Mouse (Mus musculus) R1 (cell line): ENCODE measurements at regions not wholly inside any gene's neighbourhood (a gene's known extent, or its start where the extent isn't known, plus 50 kb on each side); places are given as distances from the start of the nearest gene placed in this dataset.

Source experiments
- DNase-seq: peaks from one replicate; pipeline ENCODE4 v3.0.0-alpha.2; 2018; ENCODE audit warnings: low read depth, low spot score

DNA sequence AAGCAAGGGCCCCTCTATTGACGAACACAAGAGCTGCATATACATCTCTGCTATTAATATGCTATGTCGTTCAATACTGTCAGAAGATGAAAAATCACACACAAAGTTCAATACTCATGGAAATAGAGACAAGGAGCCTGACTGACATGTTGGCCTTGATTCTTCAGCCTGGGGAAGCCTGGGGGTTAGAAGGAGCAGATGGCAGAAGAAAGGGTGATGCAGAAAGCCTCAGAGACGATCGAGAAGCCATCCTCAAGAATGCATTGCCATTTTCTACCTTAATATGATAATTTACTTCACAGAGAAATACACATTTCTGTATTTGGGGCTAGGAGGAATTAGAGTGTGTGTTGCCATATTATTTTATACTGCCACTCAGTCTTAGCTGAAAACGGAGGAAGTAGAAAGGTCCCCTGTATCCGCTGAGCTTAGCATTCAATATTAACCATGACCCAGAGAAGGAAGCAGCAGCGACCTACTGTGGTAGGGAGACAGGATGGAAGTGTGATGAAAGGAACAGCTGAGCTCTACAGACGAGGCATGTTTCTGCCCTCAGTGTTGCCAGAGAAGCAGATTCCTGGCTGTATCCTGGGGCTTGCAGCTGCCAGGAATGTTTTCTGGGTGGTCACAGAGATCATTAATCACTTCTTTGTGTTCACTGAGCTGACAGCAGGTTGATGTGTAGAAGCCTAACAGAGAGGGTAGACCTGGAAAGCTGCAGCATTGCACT is 105.2 kb downstream of the Lrig3 start:
- no peak for DNase-seq

DNA sequence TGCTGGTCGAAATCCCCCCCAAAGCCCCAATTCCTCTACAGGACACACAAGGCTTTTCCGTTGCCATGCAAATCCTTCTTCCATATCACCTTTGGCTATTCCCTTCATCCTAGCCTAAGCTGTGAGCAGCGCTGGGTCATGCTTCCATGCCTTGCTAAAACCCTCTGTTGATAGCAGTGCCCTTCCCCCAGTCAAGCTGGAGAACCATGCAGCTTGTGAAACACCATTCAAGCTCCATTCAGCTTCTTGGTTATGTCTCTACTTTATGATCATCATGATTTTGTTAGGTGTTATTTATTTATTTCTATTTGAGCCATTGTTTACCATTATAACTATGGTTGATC is 105.7 kb downstream of the Lrig3 start:
- DNase-seq = no peak

DNA sequence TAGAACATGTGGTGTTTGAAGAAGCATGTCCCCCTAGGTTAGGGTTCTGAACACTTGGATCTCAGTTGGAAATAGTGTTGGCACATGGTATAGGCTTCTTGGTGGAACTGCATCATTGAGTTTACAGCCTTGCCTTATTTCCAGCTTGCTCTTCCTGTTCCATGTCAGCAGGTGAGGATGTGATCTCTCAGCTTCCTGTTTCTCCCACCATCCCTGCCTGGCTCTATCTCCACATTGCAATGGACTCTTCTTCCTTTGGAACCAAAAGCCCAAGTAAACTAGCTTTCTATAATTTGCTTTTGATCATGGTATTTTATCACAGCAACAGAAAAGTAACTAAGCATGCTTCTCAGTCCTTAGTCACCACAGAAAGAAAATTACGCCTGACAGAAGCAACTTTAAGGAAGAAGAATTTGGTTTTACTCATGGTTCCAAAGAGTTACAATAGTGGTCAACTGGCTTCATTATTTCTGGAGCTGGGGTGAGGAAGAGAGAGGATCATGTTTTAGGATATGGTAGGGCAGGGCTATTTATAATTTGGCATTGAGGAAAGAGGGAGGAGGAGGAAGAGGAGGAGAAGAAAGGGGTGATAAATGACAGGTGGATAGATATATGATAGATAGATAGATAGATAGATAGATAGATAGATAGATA is 111.5 kb downstream of the Lrig3 start:
- DNase-seq = no peak

- DNase-seq = peak; percentile 8
These were observed 116.6 kb downstream of the Lrig3 start for GRCm38 (mm10) chr10:126082576-126082975.

DNA sequence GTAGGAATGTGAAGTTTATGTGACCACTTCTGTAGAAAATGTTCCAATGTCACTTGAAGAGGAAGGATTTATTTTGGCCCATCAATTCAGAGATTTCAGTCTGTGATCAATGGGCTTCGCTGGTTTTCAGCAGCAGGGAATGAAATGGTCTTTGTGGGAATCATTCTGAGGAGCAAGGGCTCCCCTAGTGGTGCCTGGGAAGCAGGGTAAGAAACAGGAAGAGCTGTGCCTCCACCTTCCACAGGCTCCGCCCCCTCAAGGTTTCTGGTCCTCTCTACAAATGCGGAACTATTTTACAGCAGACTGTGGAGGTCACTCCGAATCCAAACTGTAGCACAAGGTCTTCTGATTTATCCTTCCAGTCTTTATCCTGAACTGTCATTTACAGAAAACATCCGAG is 120.7 kb downstream of the Lrig3 start:
- peak; percentile 87 for DNase-seq

GRCm38 (mm10) chr10:126094238-126094880 is 128.4 kb downstream of the Lrig3 start:
- DNase-seq = peak; percentile 16

DNA sequence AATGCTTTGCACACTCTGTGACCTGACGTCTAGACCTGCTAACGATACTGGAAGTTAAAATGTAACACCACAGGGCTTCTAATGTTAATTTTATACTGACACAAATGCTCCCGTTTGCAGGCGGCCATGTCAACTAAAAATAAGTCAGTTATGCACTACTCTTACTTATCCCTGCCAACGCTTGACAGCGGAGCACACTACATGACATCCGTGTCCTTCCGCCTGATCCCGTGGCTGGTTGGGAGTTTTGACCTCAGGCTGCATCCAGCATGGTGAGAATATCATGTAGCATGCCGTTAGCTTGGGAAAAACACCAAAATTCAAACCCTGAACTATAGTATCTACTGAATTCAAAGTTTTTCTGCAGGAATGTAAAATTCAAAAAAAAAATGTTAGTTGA is 131.9 kb downstream of the Lrig3 start:
- no peak for DNase-seq

DNA sequence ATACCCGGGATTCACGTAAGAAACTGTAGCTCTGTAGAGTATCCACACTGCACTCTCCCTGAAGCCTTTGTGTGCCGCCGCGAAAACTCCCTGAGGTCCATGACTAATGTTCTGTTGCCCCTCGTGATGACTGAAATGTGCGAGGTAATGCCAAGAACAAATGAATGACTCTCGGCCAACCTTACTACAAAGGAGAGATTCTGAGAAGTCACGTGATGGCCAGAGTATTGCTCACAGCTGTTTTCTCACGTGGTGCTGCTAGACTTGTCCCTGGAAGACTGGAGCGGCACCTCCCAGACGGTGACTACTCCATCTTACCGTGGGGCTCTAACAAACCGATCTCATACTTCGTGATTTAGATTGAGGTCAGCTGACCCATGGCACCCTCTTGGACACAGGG is 136.9 kb downstream of the Lrig3 start:
- DNase-seq = peak; percentile 3

- DNase-seq = no peak
These were observed 147.1 kb downstream of the Lrig3 start for GRCm38 (mm10) chr10:126113106-126113505.

- DNase-seq = no peak
These were observed 149.4 kb downstream of the Lrig3 start for GRCm38 (mm10) chr10:126115386-126115785.

- DNase-seq = no peak
These were observed 155.7 kb downstream of the Lrig3 start for GRCm38 (mm10) chr10:126121626-126122025.

GRCm38 (mm10) chr10:126122504-126122903 is 156.5 kb downstream of the Lrig3 start:
- DNase-seq = no peak

- no peak for DNase-seq
These were observed 167.2 kb downstream of the Lrig3 start for GRCm38 (mm10) chr10:126133188-126133587.

- no peak for DNase-seq
These were observed 168.0 kb downstream of the Lrig3 start for GRCm38 (mm10) chr10:126133957-126134356.

DNA sequence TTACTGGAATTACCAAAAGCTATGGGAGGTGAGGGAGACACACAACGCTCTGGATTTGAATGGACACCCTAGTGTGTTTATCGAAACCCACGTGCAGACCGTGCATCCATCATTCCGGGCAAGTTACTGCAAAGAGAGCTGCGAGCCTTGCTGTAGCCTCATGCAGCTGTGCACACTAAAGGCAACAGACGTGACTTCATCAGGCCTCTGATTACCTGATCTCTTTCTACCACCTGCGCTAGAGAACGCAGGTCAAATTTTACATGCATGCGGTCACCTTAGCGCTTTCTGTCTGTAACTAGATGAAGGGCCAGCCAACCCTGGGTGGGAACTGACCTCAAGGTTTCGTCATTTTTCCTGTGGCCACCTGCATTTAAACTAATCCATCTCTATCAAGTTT is 172.6 kb downstream of the Lrig3 start:
- DNase-seq = no peak

DNA sequence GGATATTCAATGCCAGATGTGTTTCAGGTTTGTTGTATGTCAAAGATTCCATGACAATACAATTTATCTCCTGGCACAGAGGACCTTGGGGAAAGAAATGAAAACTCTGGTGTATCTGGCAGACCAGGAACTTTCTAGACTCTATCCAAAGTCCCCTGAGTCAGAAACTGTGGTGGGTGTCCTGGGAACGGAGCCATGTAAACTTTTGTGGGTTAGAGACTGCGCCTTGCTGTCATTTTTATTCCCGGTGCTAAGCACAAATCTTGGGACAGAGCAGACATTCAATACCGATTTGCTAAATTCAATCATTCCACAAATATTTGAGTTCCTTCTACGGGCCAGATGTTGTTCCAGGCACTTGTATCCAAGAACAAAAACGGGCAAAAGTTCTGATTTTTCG is 175.6 kb downstream of the Lrig3 start:
- DNase-seq = no peak

- DNase-seq = peak; percentile 25
These were observed 177.9 kb downstream of the Lrig3 start for GRCm38 (mm10) chr10:126143833-126144232.

DNA sequence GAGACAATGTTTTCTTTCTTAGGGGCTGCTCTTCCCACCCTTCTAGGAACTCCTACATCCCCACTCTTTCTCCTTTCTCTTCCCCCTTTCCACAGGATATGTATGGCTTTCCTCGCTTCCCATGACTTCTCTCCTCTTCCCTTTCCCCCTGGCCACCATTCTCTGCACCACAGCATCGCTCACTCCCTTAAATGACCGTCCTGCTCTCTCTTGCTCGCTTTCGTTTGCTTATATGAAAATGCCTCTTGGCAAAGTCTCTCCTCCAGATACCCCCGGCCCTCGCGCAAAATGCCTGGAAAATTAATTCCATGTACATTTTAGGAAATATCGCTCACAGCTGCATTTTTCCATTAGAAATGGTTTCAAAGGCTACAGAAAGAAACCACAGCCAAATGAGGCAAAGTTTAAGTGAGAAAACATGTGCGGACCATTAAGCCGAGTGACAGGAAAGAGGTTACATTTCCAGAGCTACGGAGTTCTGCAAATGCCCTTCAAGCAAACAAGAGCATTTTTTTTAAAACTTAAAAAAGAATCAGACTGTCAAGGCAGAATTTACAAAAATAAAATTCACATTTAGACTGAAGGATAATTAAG is 178.7 kb downstream of the Lrig3 start:
- no peak for DNase-seq

DNA sequence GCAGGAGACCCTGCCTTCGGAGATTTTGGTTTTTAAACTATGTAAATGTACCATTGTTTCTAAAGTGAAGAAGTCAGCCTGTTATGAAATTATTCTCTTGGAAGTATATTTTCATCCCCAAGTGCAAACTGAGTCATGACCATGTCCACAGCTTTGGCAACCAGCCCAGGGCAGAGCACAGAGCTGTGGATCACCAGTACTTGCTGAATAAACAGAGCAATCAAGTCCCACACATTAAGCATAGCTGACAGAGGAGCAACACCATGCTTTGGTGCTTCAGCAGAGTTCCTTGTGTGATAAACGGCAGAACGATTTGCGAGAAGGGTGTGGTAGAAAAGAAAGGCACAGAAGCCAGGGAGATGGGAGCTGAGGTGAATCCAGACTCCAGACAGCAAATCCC is 191.3 kb downstream of the Lrig3 start:
- no peak for DNase-seq

GRCm38 (mm10) chr10:126165215-126165614 is 199.2 kb downstream of the Lrig3 start:
- no peak for DNase-seq

DNA sequence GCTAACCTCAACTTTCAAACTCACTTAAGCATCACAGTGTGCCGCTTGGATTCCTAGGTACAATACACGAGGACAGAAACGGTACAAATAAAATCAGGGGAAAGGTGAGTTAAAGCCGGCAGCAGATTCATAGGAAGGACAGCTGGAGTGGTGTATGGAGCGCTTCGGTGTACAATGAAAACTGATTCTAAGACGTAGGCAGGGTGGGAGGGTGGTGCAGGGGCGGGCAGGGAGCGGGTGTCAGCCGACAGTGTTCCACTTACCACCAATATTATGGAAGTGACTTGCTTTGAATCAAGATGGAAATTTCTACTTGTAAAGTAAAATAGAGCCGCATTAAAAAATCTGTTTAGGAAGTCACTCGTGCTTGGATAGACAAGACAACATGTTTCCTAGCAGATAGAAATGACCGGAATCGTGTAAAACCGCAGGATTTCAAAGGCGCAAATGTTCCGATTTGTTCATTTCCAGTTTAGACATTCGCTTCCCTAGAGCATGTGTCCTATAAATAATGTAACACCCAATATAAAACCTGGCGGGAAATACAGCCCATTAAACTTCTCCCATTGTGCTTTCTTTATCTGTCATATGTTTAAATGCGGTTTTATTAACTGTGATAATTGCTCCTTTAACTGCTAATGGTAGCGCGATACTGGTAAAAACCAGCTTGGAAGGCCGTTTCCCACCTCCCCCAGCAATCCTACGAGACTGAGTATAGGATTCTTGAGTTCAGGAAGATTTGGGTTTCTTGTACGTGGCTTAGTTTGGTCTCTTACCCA is 203.3 kb downstream of the Lrig3 start:
- no peak for DNase-seq

DNA sequence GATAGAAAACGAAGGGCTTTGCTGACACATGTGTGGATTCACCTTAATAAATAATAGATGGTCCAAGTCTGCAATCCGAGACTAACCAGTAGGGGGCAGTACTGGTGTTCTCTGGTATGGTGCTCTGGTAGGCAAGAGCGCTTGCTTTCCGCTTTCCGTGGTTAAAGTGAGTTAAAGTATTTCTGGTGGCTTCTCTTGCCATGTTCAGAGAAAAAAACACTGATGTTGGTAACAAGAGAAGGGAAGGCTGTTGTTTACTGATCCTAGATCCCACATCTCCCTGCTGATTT is 203.9 kb downstream of the Lrig3 start:
- DNase-seq = peak; percentile 67
